Mouse (Mus musculus) hindbrain, embryonic 15.5 days (tissue): ENCODE data around the gene Lhfp. TPM values are rescaled to one million over a fixed set of nuclear protein-coding genes. Genes with fewer than 3 reads are reported as not detected.

Experiments used
- polyA plus RNA-seq: library from polyadenylated mRNA; unstranded; fragments of >200 nt; fragmentation: Nextera tagmentation; extraction: Ambion mirVana; gene quantifications from 2 replicates; pipeline ENCODE4 v1.2.1, GENCODE M21; 2015

The Lhfp gene
- polyA plus RNA-seq, 1 experiment from 2014 or later: 69.7 TPM

Other genes starting within 250 kb of the Lhfp start
- 47.1 and 47.6 TPM in 2 replicates for gene Cog6, start 24.3 kb upstream of the Lhfp start, polyA plus RNA-seq